Mouse (Mus musculus) c-Kit-positive CD71-positive TER-119-positive erythroid progenitor cells, embryonic 14.5 days (primary cell): Measurements from ENCODE around the gene Fgf12.

Source experiments
- DNase-seq: peaks from one replicate; pipeline ENCODE4 v3.0.0-alpha.2; 2013; ENCODE audit warnings: low spot score

The Fgf12 gene

DNA sequence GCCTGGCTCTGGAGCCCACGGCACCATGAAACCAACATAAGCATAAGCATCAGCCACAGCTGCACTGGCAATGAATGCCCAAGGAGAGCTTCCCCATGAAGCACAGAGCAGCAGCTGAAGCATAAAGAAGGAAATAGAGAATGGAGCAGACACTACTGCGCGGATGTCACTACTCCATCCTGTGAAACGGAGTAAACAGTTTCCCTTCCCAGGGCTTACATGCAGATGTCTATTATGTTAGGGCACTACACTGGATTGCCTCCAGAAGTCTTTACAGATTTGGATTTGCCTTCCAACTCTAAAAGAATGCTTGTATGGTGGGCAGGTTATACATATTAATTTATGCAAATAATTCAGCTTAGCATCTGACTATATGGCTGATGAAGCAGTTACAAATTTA, 441.2 kb downstream of the Fgf12 start:
- DNase-seq = no peak

DNA sequence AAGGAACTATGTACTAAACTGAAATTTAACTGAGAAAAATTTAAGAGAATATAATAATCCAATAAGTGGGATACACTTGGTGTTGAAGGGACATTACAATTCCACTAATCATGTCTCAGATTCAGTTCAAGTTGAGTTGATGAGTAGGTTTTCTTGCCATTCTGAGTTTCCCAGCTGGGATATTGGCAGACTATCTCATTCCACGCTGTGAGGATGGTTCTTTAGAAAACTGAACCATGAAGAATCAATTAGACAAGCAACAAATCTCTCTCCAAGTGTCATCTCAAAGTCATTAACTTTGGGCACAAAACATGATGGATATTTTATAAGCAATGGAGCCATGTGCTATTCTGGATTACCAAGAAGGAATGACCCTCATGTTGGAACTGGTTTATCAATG, 449.0 kb downstream of the Fgf12 start:
- no peak for DNase-seq

DNA sequence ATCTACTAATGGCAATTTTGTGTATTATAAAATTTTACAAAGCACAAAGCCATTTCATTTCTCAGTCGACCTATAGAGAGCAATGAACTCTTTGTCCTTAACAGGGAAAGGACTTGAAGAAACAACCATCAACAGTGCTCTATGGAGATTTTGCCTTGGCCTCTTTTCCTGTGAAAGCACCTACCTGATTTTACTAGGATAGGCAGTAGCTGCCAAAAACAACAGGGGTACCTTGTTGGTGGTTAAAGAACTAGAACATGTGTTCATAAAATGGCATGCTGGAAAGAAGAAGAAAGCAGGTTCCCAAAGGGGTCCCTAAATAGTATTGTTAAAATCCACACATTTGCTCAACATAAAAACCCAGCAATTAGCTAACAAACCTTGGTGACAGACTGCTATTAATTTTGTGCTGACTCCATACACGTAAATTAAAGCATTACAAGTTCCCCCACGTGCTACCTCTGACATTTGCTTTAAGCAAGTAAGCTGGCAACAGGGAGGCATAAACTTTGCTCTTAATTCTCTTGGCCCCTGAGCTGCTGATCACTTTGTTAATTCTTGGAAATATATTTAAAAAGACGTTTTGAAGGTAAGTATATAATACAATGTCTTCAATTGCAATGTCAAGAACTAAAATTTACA, 463.1 kb downstream of the Fgf12 start:
- no peak for DNase-seq

DNA sequence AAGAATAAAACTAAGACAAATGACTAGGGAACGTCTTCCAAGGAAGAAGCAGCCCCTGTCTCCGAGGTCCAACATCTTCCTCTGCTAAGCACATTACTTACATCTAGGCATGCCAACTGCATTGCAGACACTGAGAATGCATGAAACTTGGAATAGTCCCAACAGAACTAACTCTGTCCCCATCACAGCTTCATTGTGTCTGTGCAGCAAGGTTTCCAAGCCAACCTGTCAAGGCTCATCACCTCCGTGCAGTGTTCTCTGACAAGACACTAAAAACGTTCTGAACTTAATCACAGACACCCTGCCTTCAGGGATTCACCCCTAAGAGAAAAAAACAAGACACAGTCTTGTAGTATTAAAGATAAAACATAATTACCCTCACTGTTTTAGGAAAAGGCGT, 495.0 kb downstream of the Fgf12 start:
- DNase-seq = no peak

DNA sequence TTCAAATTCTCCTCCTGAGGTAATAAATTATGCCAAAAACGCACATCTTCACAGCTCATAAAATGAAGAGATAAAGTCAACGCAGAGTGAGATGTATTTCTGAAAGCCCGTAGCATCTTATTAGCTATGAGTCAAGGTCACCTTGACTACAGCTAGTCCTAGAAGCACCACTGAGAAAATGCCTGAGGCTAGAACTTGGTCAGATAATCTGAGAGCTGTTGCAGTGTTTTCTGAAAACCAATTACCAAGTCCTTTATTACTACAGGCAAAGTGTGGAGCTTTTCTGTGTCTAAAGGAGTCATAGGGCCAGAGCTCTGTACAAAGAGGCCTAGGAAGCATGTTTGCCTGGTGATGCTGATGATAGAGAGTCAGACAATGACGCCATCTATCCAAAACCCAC, 498.6 kb downstream of the Fgf12 start:
- DNase-seq = no peak

DNA sequence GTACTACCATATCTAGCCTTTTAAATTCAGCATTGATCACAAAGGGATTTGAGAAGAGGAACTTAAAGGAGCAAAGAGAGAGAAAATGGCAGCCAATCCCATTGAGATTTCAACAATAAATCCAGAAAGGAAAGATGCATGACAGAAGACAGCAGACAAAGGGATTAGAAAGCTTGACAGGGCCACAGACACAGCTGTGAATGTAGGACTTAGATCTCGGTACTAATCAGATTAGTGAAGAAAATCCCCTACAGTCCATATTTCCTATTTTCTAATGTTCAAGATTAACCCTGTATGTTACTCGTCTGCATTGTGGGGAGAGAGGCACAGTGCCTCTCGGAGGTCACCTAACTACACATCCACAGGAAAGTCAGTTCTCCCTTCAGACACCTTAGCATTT, 500.9 kb downstream of the Fgf12 start:
- DNase-seq = no peak

DNA sequence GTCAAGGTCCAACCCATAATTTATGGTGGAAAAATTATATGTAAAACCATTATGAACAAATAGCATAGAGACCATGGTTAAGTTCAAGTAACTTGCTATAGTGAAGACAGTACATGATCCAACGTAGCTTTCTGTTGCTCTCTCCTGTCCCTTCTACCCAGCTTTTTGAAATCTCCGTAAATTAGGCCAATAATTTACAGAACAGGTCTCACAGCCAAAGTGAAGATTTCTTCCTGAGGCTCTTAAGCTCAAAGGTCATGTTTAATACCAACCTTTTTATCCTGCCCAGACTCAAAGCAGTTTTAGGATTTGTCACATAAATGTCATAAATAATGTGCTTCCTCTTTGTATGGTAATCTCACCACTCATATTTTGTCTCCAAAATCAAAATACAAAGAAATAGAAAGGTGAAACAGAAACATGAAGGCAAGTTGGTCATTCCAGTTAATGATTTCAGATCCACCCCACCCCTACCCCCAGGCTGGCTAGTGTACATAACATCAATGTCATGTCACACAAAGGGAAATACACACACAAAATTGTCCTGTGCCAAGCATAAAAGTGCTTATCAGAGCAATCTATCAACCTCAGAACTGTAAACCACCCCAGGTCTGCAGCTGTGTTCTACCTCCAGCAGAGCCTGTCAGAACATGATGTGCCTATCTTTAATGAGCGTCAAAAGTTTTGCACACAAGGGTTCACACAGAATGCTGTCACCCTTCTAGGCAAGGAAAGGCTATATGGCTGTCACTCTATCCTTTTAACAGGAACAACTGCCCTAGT, 509.8 kb downstream of the Fgf12 start:
- no peak for DNase-seq

DNA sequence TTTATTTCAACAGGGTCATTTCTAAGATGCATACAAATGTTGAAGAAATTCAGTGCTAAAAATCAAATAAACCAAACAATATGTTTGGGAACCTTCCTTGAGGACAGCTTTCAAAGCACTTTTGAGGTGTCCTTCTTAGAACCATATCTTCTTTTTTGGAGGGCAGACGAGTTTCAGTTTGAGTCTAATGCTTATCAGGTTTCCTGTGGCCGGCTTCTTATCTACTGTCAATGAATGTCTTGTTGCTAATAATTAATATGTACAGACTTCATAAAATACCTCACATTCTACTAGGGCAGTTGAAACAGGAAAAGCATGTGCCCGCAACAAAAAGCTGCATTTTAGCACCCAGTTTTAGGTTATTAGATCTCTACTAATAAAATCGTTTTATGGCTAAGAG, 513.5 kb downstream of the Fgf12 start:
- DNase-seq = no peak

DNA sequence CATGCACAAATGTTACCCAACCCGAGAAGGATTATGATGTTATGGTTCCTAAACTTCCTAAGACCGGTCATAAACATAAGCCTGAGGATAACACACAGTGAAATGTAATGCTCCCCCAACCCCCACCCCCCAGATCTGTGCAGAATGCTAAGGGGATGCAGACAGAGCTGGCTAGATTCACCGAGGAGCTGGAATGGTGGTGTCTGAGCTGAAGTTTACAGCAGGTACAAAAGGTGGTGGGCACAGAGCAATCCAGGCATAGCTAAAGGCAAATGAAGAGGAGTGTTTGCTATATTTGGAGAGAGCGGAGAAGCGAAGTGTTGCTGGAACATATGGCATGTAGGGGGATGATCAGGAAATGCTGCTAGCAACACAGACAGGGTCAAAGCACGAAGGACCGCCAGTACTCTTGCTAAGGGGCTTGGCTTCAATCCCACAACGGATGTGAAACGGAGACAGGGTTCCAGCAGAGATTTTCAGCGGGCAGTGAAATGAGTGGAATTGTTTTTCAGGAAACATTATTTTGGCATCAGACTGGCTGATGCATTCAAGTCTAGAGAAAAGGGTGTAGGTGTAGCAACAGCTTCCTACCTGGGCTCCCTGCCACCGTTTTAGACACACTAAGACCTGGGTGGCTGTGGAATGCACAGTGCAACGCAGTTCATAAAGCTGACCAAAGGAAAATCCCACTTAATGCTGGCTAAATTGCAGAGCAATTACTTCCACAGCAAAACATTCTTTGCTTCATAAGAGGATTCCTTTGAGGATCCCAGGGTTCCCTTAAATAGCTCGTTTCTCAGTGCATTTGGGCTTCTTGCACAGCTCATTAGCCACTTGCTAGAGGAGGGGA, 514.6 kb downstream of the Fgf12 start:
- no peak for DNase-seq

DNA sequence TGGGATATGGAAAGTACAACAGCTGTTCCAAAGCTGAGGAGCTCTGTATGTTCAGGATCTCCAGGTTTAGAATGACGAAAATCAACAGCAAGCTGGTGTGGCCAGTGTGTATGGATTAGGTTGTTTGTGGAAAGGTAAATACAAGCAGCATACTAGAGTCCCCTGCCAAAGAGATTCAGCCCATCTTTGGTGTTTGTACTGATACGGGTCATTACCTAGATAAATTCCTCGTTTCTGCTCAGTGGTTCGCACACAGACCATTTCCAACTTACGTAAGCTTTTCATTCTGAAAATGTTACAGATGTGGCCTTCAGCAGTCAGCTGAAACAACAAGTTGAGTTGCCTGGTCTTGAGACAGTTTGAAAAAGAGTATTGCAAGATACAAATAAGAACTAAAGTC, 536.9 kb downstream of the Fgf12 start:
- DNase-seq = no peak

DNA sequence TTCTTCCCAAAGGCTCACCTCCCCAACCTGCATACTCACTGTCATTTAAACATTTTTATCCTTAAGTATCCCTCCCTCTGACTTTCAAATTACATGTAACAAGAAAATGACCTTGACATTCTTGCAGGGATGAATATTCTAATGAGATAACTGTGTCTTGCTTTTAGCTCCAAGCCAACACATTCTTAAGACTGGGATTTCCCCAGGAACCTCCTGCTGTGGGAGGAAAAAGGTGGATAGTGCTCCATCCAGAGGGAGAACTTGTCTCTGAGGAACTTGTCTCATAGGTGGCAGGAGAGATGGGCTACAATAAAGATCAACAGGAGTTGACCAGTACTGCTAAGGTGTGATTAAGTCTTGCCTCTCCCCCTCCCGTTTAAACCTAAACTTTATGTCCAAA, 540.5 kb downstream of the Fgf12 start:
- DNase-seq = no peak

DNA sequence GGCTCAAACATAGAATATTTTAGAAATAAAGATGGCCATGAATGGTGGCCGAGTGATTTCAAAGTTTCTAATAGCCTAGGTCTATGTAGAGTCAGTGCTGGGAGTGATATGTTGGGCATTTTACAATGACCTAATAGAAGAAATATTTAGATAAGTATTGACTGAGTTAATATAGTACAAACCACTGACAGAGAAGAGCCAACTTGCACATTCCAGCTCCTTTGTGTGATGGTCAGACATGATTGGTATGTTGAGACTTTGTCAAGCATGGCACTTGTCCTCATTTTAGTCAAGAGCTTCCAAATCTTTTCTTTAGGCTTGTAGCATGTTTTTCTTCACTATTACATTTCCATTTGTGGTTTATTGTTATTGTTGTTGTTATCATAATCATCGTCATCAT, 596.4 kb downstream of the Fgf12 start:
- DNase-seq = no peak

DNA sequence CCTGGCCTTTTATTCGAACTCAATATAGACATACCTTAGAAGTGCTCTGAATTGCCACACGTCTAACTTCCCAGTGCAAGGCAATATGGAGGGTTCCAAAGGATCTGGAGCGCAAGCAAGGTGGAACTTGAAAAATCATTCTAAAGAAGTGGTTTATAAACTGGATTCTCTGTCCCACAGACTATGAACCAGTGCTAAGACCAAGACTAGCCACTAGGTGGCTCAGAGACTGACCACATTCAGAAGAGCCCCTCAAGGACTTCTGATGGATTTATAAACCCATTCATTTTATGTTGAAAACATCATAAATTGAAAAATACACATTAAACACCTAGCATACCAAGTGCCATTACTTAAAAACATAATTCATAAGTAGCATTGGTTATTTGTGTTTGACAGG, 611.9 kb downstream of the Fgf12 start:
- no peak for DNase-seq

DNA sequence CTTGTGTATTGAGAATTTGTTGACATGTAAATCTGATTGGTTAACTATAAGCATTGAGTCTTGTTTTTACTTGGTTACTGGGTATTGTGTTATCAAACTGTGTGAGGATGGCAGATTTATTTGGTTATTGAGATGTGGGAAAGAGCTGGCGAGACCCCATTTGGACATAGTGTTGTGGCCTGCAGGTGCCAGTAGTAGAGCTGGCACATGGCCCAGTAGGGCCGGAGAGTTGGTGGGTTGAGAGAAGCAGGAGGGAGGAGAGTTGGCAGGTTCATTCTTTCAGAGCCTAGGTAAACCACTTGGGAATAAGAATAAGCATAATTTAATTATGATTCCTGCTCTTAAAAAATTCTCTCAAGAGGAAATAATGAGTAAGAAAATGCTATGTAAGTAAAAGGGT, 625.9 kb downstream of the Fgf12 start:
- no peak for DNase-seq
